Mouse (Mus musculus): Measurements from ENCODE around the gene Gab1.

Gene Gab1

DNA sequence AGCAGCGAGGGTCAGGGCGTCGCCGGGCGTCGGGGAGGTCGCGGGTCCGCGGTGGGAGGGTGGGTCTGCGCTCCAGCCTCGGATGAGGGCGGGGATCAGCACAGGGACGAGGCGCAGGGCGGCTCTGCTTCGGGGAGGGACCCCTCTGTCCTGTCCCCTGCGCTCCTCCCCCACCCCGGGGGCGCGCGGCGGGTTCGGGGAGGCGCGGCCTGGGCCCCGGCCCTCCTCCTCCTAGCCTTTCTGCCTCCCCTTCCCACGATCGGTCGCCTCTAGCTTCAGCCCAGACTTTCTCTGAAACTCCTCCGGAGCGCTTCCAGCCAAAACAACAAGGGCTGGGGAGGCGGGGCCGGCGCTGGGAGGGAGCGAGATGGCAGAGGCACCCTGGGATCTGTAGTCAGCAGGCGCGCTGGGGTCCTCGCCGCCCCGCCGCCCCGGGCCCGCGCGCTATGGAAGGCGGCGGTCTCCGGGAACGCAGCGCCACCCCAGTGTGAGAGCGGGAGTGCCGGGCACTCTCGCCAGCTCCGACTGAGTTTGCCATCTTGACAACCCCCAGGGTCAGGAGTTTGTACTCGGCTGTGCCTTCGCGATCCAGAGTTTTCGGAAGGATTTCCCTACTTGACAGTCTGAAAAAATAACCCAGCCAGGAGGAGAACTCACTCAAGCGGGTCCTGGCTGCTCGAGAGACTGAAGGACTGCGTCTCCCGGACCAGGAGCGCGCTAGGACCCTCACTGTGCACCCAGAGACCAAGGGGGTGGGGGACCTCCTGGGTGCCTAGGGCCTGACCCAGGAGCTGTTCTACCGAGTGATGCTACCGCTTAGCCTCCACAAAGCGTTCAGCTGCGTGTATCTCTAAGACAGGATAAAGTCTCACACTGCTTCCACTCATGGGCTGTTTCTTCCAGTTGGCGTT lies at the start of gene Gab1:
Gab1 (minus strand) TSS at position 324 of the 911 bp plus-strand sequence.
- DNase-seq, result peak; percentile 33 to 45

DNA sequence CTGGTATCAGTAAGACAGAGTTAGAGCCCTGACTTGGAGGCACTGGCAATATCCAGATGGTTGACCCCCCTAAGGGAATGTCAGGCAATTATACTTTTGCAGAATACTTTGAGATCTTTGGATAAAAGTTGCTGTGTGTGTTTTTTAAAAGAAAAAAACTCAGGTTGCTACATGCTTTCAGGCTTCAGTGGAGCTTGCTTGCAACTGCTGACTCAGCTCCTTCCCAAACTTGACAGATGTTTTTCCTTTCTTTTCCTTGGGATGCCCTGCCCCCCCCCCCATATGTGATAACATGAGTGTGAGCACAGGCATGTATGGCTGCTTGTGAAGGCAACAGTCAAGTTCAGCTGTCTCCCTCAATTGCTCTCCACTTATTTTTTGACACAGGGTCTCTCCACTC lies 48.5 kb upstream of the Gab1 start:
- no peak for DNase-seq

DNA sequence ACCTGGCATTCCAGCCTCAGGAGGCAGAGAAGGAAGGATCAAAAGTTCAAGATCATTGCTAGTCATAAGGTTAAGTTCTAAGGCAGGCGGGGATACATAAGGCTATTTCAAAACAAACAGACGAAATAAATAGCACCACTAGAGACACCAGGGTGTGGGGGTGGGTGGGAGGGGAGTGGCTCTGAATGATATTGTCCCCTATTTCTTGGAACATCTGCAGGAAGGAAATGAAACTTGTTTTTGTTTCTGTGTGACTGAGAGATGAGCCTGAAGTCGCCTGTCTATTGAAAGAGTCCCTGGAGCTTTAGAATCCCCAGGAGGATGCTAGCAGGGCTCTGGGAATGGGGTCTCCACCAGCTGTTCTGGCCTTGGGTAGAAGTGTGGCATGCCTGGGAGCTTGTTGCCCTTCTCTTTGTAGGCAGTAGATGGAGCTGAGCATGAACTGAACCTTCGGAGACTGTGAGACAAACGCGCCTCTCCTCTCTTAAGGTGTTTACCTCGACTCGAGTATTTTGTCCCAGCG lies 43.5 kb upstream of the Gab1 start:
- no peak for DNase-seq

DNA sequence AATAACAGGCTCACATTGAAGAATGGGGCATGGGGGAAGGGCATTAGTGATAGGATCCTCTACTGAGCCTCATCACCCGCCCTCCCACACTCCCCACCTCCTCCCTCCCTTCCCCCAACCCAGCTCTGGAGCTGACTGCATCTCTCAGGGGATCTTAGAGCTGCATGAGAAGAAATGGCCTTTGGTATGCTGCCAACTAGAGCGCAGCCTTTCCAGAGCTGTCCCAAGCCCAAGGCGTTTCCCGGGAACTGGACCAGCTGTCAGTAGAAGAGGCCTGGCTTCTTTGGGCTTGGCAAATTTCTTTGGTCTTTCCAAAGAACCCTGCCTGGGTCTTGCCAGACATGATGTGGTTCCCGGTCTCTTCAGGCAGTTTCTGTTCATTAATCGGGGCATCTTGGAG lies 42.3 kb upstream of the Gab1 start:
- no peak for DNase-seq

DNA sequence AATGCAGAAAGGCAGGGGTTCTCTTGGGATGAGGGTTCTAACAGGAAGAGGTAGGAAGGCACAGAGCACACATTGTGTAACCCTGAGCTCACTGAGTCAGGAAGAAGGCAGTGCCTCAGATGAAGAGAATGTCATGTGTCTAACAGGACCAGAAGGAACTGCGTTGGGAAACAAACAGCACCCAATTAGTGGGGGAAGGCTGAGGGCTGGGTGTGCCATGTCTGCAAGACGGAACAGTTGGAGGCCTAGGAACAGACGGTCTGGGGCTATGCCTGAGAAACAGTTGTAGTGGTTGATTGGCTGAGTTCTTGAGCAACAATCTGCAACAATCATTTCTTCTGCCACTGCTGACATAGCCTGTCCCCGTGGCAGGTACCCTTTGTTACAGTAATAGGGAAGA lies 38.8 kb upstream of the Gab1 start:
- no peak for DNase-seq

DNA sequence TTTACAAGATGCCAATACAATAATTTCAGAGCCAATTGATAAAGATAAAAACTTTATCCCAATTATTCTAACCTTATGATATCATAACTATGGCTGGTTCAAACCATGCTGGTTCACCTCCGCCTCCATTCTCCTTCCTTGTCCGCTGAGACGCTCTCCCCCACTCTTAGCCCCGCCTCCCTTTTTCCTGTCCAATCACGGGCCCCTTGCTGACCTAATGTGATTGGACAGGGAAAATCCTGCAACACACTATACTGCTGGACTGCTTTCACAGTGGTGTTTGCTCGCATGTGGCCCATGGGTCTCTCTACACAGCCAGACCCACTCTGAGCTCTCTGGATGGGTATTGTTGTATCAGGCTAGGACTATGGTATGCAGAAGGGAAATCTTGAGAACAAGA lies 38.2 kb upstream of the Gab1 start:
- no peak for DNase-seq

DNA sequence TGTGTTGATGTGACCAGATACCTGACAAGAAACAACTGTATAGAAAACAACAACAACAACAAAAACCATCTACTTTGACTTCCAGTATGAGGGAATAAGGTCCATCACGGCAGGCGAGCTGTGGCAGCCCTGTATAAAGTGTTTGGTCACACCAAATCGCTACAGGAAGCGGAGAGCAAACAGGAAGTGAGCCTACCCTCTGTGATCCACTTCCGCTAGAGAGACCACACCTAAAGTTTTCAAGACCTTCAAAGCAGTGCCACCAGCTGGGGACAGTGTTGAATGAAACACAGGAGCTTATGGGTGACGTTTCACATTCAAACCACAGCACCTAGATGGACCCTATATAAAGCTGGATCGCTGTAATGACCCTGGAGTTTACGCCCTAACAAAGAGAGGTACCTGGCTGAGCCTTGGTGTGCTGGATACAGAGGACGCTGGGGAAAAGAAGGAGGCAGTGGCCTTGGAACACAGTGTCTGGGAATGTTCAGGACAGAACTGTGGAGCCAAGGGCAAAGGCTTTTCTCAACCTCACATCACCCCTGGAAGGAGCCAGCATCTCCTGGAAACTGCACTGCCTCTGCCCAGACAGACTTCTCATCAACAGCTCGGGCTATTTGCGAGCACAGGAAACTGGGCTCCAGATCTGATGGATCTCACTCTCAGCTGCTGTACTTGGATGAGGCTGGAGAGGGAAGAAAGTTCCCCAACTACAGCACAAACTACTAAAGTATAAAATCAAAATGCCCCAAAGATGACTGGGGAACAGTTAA lies 36.3 kb upstream of the Gab1 start:
- DNase-seq, result no peak

DNA sequence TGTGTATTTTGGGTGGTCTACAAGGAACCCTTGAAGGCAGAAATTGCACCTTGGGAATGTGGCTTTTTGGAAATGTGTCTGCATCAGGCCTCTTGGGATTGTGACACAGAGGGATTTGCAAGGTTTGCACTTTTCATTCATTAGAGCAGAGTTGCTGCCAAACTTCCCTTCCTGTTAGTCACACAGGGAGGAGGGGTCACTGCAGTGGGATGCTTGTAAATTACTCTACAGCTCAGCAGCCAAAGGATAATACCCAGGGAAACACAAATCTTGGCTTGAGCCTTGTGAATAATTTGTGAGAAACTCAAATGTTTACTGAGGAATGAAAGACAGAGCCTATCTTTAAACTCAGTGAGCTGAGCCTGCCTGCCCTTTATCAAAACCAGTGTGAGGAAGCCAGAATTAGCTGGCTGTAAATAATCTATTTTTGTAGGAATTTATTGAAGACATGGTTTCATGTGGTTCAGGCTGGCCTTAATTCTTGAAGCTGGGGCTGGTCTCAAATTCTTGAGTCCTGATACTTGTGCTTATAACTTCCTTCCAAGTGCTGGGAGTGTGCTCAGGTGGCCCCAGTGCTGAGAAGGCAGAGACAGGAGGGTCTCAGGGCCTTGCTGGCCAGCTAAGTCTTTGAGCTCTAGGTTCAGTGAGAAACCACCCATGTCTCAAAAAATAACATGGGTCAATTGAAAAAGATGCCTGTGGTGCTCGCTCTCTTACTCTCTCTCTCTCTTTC lies 32.9 kb upstream of the Gab1 start:
- DNase-seq, result no peak

DNA sequence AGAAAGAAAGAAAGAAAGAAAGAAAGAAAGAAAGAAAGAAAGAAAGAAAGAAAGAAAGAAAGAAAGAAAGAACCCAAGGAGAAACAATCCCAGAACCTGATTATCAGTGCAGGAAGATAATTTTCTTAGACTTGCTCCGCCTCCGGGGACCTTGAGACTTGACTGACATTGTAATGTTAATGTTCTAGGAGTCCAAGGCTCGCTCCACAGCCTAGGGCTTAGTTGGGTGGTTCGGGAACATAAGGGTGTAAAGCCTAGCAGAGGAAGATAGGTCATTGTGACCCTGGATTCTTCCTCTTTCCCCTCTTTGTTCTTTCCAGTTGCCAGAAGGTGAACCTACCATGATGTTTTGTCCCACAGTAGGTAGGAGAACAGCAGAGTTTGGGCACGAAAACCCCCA lies 31.1 kb upstream of the Gab1 start:
- no peak for DNase-seq

DNA sequence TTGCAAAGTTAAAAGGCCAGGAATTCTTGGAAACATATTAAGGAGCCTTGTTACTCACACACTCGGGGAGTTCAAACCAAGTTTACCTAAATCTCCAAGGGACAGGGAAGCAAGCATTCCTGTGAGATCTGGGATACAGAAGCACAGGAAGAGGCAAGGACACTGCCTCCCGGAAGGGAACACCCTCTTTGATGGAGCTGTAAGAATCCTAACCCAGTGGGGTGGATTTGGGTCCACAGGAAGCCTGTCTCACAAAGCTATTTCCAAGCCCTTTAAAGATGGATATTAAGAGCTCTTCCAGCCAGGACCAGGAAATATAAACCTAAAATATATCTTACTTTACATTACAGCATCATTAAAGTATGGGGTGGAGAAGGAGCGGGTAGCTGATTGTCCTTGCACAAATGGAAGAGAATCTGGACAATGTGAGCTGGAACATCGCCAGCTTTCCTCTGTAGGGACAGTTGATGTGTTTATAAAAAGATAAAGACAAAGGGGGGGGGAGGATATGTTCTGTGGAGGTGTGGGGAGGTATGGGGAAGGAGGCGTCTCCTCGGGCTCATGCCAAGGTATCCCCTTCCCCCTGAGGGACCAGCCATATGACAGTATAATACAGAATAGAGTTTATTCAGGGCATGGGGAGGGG lies 28.1 kb upstream of the Gab1 start:
- DNase-seq, result no peak

DNA sequence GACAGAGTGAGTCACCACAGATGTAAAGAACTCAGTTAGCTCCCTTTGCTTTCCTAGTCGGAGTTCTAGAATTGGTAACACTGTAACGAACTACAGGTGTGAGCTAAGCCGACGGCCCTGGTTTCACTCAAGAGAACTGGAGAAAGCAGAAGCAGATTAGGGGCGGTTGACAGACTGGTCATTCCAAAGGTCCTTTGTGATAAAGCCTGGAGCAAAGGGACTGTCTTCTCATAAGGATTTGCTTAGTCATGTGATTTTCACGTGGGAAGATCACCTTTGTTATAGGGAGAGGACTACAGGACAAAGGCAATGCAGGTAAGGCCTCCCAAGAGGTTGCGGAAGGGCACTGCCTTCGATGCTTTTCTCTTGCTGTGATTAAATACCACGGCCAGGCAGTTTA lies 22.0 kb upstream of the Gab1 start:
- no peak for DNase-seq

DNA sequence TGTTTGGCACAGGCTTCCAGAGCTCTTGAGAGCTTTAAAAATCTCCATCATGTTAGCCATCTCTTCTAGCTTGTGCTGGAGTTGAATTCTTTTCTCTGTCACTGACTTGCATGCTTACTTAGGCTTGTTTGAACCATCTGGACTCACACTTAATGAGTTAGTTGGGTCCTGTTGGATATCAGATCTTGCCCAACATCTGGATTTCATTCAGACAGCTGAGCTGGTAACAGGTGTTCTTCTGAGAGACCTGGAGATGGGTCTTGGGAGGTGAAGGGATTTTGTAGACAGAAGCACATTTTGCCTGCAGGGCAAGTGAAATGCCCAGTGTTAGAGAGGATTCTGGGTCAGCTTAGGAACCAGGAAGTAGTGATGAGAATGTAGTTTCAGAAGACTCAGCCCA lies 19.0 kb upstream of the Gab1 start:
- DNase-seq, result no peak

DNA sequence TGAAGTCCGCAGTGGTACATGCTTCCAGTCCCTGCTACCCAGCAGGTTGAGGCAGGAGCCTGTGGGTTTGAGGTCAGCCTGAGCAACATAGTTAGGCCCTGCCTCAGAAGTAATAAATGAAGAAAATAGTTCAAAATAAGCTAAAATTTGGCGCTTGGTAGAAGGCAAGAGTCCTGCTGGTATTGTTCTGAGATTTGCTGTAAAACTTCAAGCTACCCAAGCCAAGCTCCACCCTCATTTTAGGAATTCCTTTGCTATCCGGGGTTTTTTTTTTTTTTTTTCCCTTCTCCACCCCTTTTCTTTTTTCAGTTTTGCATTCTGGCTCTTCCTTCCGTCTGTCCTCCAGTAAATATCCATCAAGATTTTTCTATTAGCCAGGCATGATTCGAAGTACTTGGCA lies 15.7 kb upstream of the Gab1 start:
- no peak for DNase-seq

DNA sequence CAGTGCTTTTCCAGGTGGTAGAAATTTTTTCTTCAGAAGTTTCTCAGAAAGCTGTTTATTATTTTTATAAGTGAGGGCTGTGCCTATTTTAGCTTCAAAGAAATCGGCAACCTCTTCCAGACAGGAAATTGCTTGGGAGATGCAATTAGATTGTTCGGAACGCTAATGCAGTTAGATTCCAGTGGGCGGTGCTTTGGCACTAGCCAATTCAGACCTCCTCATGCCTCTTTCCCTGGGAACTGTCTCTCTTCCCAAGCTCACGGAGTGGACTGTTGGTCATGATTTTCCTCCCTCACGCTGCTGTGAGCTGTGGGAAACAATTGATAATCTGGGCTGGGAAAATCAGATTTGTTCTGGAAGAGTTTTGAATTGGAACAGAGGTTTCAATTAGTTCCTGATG lies 15.1 kb upstream of the Gab1 start:
- DNase-seq, result no peak

DNA sequence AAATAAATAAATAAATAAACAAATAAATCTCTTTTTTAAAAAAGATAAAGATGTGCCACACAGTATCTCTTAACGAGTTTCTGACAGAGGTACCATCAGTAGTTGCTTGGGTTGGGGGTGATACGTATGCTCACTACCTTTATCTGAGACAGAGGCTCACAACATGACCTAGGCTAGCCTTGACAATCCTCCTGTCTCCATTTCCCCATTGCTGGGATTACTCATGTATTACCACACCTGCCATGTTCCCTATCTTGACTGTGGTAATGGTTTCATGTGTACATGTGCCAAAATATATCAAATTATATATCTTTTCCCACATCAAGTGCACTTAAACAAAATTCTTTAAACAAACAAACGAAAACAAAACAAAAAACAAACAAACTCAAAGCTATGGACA lies 14.2 kb upstream of the Gab1 start:
- DNase-seq, result no peak

DNA sequence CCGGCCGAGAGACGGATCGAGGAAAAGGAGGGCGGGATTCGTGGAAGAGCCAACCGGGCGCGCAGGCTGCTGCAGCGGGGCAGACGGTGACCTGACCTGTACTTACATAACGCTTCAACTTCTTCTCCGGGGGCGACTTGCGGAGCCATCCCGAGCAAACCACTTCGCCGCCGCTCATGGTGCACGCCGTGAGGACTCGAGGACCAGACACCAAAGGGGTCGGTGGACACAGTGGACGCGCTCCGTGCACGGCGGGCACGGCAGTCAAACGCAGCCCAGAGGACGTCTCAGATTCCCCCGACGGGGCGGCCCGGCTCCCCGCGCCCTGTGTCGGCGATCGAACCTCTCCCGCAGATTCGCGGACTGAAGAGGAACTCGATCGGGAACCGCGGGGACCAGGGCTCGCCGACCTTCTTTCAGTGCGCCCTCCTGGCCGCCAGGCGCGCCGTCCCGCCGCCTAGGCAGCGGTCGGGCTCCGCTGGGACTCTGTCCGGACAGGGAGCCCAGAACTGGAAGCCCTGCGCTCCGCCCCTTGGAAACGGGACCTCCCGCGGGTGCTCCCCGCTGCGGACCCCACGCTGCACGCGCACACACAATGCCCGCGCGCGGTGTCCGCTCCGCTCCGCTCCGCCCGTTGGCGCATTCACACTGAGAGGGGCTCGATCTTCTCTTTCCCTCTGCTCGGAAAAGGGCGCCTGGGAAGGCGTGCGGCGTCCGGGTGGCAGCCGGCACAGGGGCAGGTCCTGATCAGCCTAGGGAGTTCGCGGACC lies 708 bp downstream of the Gab1 start:
- peak in 1 of 2 experiments; percentile 8 for DNase-seq

DNA sequence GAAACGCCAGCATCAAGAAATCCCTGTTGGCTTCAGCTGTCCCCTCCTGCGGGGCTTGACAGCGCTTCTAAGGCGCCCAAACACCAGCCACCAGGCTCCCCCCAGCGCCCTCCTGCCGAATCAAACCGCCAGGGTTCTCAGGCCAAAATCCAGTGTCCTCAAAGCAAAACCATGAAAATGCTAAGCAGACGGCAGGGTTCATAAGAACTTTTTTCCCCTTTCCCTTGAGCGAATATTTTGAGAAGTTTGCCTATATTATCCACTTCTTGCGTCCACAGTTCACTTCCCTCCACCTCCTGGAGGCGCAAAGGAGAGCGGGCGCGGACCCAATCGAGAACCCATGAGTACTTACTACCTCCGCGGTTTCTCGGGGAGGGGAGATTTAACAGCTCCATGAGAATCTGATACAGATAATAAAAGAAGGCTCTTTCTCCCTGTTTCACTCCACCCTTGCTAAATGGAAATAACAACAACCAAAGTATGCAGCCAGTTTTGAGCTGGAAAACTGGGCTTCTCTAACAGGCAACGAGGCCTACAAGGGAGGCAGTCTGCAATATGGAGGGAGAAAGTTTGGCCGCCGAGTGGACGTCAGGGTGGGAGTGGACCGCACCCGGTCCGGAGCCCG lies 1.4 kb downstream of the Gab1 start:
- no peak for DNase-seq

DNA sequence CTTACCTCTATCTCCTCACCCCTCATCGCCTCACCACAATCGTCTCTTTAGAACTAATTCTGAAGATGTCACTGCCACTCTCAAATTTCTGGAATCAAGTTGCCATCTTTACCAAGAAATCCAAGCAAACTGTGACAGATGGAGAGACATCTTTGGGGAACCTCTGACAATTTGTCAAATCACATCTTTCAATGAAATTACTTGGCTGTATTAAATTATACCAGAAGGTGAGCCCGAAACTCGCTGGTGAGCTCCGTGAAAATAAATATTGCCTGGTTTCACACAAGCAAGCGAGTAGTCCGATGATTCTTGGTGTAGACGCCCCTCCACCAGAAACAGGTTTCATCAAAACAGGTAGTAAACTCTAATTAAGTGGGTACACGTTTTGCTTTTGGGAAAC lies 2.2 kb downstream of the Gab1 start:
- no peak for DNase-seq

DNA sequence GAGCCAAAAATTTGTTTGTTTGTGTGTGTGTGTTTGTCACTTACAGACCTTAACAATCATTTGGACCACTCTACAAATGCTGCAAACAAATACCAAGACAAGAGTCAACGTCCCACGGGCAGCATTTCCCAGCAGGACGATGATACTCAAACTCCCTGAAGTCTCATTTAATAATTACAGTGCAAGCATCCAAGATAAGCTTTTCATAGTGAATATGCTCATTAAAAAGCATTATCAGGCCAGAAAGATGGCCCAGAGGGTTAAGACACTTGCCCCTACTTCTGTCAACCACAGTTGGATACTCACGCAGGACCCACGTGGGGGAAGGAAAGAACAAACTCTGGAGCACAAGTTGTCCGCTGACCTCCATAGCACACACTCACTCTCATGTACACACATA lies 4.8 kb downstream of the Gab1 start:
- no peak for DNase-seq

DNA sequence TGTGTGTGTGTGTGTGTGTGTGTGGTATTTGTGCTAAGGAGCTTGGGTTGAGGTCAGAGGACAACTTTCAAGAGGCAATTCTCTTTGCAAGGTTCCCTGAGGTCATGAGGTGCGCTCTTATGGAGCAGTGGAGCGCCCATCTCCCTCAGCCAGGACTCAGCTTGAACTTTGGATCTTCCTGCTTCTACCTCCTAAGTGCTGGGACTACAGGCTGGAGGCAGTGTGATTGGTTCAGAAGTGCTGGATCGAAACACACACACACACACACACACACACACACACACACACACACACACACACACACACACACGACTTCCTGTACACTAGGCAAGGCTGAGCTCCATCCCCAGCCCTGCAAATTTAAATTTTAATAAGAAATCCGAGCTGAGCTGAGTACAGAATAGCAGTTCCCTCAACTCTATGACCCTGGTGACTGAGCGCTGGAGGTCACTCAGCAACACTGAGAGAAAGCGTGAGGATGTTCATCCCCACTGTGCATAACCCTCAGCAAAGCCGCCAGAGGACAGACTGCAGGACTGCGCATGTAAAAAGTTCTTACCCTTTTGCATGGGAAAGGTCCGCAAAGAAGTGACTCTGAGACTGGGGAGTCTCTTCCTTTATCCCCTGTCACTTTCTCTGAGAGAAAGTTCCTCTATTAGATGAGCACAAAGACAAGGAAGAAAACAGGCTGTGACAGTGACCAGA lies 6.4 kb downstream of the Gab1 start:
- DNase-seq, result no peak

DNA sequence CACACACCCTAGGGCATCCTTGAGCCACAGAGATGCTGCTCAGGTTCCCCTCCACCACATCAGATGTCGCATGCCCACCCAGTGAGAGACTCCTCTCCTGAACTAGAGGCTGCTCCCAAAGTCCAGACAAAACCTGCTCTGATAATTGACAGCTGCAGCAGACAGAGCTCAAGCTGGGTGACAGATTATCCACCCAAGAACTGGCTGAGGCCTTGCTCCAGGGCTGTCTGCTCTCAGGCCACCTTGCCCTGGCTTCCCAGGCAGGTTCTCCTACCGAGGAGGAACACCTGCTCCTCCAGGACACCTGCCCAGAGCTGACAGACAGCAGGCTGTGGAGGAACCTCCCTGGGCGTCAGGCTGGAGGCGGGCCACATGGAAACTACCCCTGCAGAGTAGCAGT lies 7.6 kb downstream of the Gab1 start:
- DNase-seq, result no peak

Measured in thymus, adult 18-20 months (tissue).